Mouse (Mus musculus) hindbrain, embryonic 10.5 days (tissue): ENCODE measurements at regions not wholly inside any gene's neighbourhood (a gene's known extent, or its start where the extent isn't known, plus 50 kb on each side); places are given as distances from the start of the nearest gene placed in this dataset.

Experiments used
- DNase-seq: peaks from one replicate; pipeline ENCODE4 v3.0.0-alpha.2; 2017; ENCODE audit warnings: low spot score
- H3K27ac ChIP-seq: fragments of 300-500 bp; sonication (generic); 2 replicates; pipeline ENCODE4 v1.5.1; 2016; ENCODE audit warnings: mild to moderate bottlenecking, moderate library complexity
- H3K27me3 ChIP-seq: fragments of 300-500 bp; sonication (generic); 2 replicates; pipeline ENCODE4 v1.6.1; 2016; ENCODE audit warnings: mild to moderate bottlenecking; ENCODE audit not compliant: poor library complexity, insufficient read depth, severe bottlenecking
- H3K36me3 ChIP-seq: fragments of 300-500 bp; sonication (generic); 2 replicates; pipeline ENCODE4 v1.6.1; 2016; ENCODE audit warnings: mild to moderate bottlenecking, moderate library complexity
- H3K4me1 ChIP-seq: fragments of 300-500 bp; sonication (generic); replicated peaks from 2 replicates; pipeline ENCODE4 v1.6.1; 2016; ENCODE audit warnings: mild to moderate bottlenecking
- H3K4me3 ChIP-seq: fragments of 300-500 bp; sonication (generic); 2 replicates; pipeline ENCODE4 v1.5.1; 2016; ENCODE audit warnings: mild to moderate bottlenecking, moderate library complexity
- H3K9me3 ChIP-seq: fragments of 300-500 bp; sonication (generic); 2 replicates; pipeline ENCODE4 v1.6.1; 2016; ENCODE audit warnings: mild to moderate bottlenecking, moderate library complexity
- WGBS: fragments of 180-500 bp; shearing (Covaris S2); methylation state at CpG from one replicate; pipeline ENCODE4 v1.1.7; 2016; 5-methylcytosine and 5-hydroxymethylcytosine counted together

DNA sequence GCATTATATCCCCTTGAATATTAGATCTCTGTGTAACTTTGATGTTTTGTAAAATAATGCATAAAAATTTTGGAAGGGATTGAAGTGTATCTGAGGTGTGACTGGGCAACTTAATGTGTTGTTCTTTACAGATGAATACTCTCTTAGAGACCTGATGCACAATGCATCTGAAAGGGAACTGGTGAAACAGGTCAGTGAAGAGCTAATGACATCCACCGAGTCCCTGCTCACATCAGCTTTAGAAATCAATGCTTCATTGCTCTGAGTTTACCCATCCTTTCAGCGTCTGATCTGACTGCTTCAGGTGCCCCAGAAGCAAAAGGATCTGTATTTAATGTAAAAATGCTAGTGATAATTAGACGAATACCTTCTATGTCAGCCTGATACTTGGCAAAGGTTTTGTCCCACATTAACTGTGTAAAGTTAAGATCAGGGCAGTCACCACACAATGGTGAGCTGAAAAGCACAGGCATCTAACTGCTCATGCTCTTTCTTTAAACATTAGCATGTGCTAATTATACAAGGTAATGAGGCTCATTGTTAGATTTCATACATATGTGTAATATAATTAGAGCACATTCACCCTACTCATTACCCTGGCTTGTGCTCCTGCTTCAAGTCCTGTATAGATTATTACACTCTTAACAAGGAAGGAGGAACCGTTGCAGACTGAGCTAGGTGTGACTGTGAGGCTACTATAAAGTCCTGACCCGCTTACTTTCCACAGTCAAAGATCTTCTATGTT is 204.6 kb upstream of the Tlr4 start:
- no peak overlapping the region for H3K27ac ChIP-seq
- no peaks in the 10 kb centered on the region for H3K4me1 ChIP-seq
- no peaks in the 10 kb centered on the region for H3K9me3 ChIP-seq
- 81% methylated on average over 5 of the region's 5 CpGs for WGBS
- H3K36me3 ChIP-seq = no peaks in the 10 kb centered on the region
- H3K27me3 ChIP-seq = no peaks in the 10 kb centered on the region
- no peak overlapping the region for H3K4me3 ChIP-seq
- DNase-seq = no peak

GRCm38 (mm10) chr4:66618811-66619440 is 208.5 kb upstream of the Tlr4 start:
- H3K27me3 ChIP-seq = no peaks in the 10 kb centered on the region
- no peaks in the 10 kb centered on the region for H3K9me3 ChIP-seq
- H3K27ac ChIP-seq = no peak overlapping the region
- 82% methylated on average over 2 of the region's 2 CpGs for WGBS
- DNase-seq = no peak
- no peaks in the 10 kb centered on the region for H3K4me1 ChIP-seq
- no peaks in the 10 kb centered on the region for H3K36me3 ChIP-seq
- H3K4me3 ChIP-seq = no peak overlapping the region

- no peak overlapping the region for H3K4me3 ChIP-seq
- no peaks in the 10 kb centered on the region for H3K4me1 ChIP-seq
- H3K36me3 ChIP-seq = no peaks in the 10 kb centered on the region
- no peaks in the 10 kb centered on the region for H3K27me3 ChIP-seq
- WGBS = 86% methylated on average over 7 of the region's 7 CpGs
- no peaks in the 10 kb centered on the region for H3K9me3 ChIP-seq
- DNase-seq = no peak
- H3K27ac ChIP-seq = no peak overlapping the region
Measured at GRCm38 (mm10) chr4:66617743-66618736, 209.3 kb upstream of the Tlr4 start.

GRCm38 (mm10) chr4:66617101-66617500 is 210.3 kb upstream of the Tlr4 start:
- DNase-seq = no peak
- WGBS = 80% methylated on average over 4 of the region's 4 CpGs

GRCm38 (mm10) chr4:66604849-66605248 is 200.4 kb upstream of the Astn2 start:
- Histone ChIP-seq H3K9me3 (no peaks in the 10 kb centered on the region), H3K27me3 (no peaks in the 10 kb centered on the region), H3K4me1 (no peaks in the 10 kb centered on the region), H3K4me3 (no peak overlapping the region), H3K36me3 (no peaks in the 10 kb centered on the region), H3K27ac (no peak overlapping the region)
- DNase-seq = no peak

More at GRCm38 (mm10) chr4:66617101-66617500, 210.3 kb upstream of the Tlr4 start:
- H3K27ac ChIP-seq = no peak overlapping the region
- no peaks in the 10 kb centered on the region for H3K4me1 ChIP-seq
- H3K36me3 ChIP-seq = no peaks in the 10 kb centered on the region
- no peak overlapping the region for H3K4me3 ChIP-seq
- no peaks in the 10 kb centered on the region for H3K9me3 ChIP-seq
- H3K27me3 ChIP-seq = no peaks in the 10 kb centered on the region

- Histone ChIP-seq H3K4me3 (no peak overlapping the region), H3K27ac (no peak overlapping the region), H3K4me1 (no peaks in the 10 kb centered on the region), H3K36me3 (no peaks in the 10 kb centered on the region), H3K27me3 (no peaks in the 10 kb centered on the region), H3K9me3 (no peaks in the 10 kb centered on the region)
- no peak for DNase-seq
- 98% methylated on average over 1 of the region's 1 CpGs for WGBS
Measured at GRCm38 (mm10) chr4:66598737-66599136, 194.3 kb upstream of the Astn2 start.

DNA sequence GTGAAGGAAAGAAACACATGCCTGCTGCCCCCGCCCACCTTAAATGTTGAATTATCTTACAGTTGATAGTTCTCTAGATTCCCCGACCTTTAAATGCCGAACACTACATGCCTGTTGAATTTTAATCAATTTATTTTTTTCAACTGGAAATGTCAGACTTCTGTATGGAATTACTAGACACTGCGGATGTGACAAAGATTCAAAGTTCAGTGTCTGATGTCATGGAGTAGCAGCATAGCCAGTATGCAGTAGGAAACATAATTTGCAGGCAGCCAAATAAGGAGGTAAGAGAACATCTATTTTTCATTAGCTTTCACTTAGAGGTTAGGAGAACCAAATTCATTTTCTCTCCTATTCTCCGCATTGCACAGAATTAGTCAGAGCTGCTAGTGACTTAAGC is 182.2 kb upstream of the Astn2 start:
- H3K9me3 ChIP-seq = no peaks in the 10 kb centered on the region
- peaks cover 7% of the 10 kb centered on the region for H3K4me1 ChIP-seq
- DNase-seq = no peak
- WGBS = 62% methylated on average over 5 of the region's 5 CpGs
- H3K36me3 ChIP-seq = no peaks in the 10 kb centered on the region
- no peak overlapping the region for H3K27ac ChIP-seq
- H3K4me3 ChIP-seq = no peak overlapping the region
- no peaks in the 10 kb centered on the region for H3K27me3 ChIP-seq

GRCm38 (mm10) chr4:66586166-66586565 is 181.8 kb upstream of the Astn2 start:
- WGBS = 18% methylated on average over 3 of the region's 3 CpGs
- H3K4me3 ChIP-seq = no peak overlapping the region
- H3K9me3 ChIP-seq = no peaks in the 10 kb centered on the region
- H3K27me3 ChIP-seq = no peaks in the 10 kb centered on the region
- H3K27ac ChIP-seq = no peak overlapping the region
- no peaks in the 10 kb centered on the region for H3K36me3 ChIP-seq
- DNase-seq = peak; percentile 3
- H3K4me1 ChIP-seq = peaks cover 7% of the 10 kb centered on the region

DNA sequence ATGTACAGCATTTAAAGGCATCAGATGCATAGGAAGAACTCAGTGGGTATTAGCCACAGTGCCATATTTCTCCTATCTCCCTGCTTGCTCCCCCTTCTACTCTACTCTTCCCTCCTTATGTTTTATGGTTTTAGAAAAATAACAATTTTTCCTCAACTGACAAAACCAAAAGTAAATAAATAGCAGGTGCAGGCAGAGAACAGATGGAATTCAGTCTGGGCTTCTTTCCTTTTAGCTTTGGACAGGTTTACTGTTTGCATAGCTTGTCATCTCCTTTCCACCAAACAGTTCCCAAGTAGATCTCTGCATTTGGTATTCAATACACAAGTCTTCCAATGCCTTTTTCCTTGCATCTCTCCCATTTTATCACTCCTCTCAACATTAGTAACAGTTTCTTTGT is 152.5 kb upstream of the Astn2 start:
- Histone ChIP-seq H3K27ac (no peak overlapping the region), H3K4me1 (no peaks in the 10 kb centered on the region), H3K36me3 (no peaks in the 10 kb centered on the region), H3K9me3 (no peaks in the 10 kb centered on the region), H3K4me3 (no peak overlapping the region), H3K27me3 (no peaks in the 10 kb centered on the region)
- DNase-seq = no peak

GRCm38 (mm10) chr4:66550306-66551104 is 146.1 kb upstream of the Astn2 start:
- Histone ChIP-seq H3K4me3 (no peak overlapping the region), H3K27me3 (no peaks in the 10 kb centered on the region), H3K4me1 (no peaks in the 10 kb centered on the region), H3K27ac (no peak overlapping the region), H3K9me3 (no peaks in the 10 kb centered on the region), H3K36me3 (no peaks in the 10 kb centered on the region)
- 69% methylated on average over 3 of the region's 3 CpGs for WGBS
- DNase-seq = no peak

DNA sequence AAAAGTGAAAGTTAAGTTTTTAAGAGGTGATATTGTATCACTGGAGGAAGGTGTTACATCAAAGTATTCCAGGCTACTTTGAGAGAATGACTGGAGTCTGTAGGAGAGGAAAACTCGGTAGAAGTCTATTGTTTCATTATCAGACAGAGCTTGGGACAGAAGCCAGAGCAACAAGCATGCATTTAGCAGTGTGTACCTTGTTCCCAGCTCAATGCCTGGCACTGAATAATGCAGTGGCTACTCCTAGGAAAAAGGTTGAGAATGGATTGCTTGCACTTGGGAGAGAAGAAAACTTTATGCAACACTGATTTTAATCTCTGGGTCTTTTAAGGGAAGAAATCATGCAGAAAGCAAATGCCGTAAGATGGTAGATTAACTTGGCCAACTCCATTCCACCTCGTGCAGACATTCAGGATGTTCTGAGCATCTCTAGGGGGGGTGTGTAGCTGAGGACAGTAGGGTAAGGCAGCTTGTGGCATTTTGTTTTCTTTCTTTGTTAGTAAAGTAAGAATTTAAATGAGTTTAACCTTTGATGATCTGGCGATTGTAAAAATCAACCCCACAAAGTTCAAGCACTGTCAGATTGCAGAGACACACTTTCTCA is 138.5 kb upstream of the Astn2 start:
- Histone ChIP-seq H3K4me3 (no peak overlapping the region), H3K4me1 (no peaks in the 10 kb centered on the region), H3K36me3 (no peaks in the 10 kb centered on the region), H3K27ac (no peak overlapping the region), H3K27me3 (no peaks in the 10 kb centered on the region), H3K9me3 (no peaks in the 10 kb centered on the region)
- no peak for DNase-seq
- WGBS = 65% methylated on average over 4 of the region's 4 CpGs

DNA sequence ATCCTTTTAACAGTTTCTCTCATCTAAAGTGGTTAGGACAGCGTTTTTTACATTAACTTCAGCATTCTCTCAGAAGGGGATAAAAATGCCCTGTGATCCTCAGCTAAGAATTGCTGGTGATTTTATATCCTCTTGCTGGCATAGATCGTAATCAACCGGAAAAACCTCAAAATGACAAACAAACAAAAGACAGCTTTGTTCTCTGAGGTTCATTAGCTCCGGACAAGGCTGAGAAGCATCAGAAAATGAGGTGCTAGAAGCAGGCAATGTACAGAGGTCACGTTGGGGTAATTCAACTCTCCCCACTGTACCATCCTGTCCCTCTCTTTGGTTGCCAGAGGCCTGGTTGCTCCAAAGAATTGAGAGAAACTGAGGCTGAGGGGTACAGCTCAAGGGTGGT is 120.0 kb upstream of the Astn2 start:
- no peak overlapping the region for H3K4me3 ChIP-seq

More for the DNA sequence above, 120.0 kb upstream of the Astn2 start:
- Histone ChIP-seq H3K9me3 (no peaks in the 10 kb centered on the region), H3K36me3 (no peaks in the 10 kb centered on the region), H3K27me3 (no peaks in the 10 kb centered on the region), H3K4me1 (no peaks in the 10 kb centered on the region), H3K27ac (no peak overlapping the region)
- DNase-seq = no peak
- 83% methylated on average over 5 of the region's 5 CpGs for WGBS
